Mouse (Mus musculus) stomach, embryonic 14.5 days (tissue): ENCODE data around the gene Mrpl43. TPM values are rescaled to one million over a fixed set of nuclear protein-coding genes. Genes with fewer than 3 reads are reported as not detected.

Experiments
- ATAC-seq: fragments of 200-750 bp; cut with Nextera tagmentation; 2 replicates; pipeline ENCODE4 v1.8.0; 2017; ENCODE audit warnings: low read depth, moderate TSS enrichment; ENCODE audit not compliant: insufficient number of reproducible peaks, insufficient read depth, low FRiP score
- H3K27ac ChIP-seq: fragments of 300-500 bp; sonication (generic); 2 replicates; pipeline ENCODE4 v1.5.1; 2014; ENCODE audit warnings: mild to moderate bottlenecking, low read length, moderate library complexity, mixed read lengths
- H3K27me3 ChIP-seq: fragments of 300-500 bp; sonication (generic); 2 replicates; pipeline ENCODE4 v1.6.1; 2014; ENCODE audit warnings: low read length, control low read depth, mixed read lengths; ENCODE audit not compliant: control insufficient read depth, insufficient read depth
- H3K36me3 ChIP-seq: fragments of 300-500 bp; sonication (generic); 2 replicates; pipeline ENCODE4 v1.6.1; 2014; ENCODE audit warnings: mild to moderate bottlenecking, control low read depth, low read length, moderate library complexity, mixed read lengths; ENCODE audit not compliant: control insufficient read depth, insufficient read depth
- H3K4me1 ChIP-seq: fragments of 300-500 bp; sonication (generic); 2 replicates; pipeline ENCODE4 v1.6.1; 2014; ENCODE audit warnings: low read length, control low read depth, mixed read lengths; ENCODE audit not compliant: control insufficient read depth, insufficient read depth
- H3K4me2 ChIP-seq: fragments of 300-500 bp; sonication (generic); replicated peaks from 2 replicates; pipeline ENCODE4 v1.6.1; 2014; ENCODE audit warnings: low read depth, low read length, control low read depth
- H3K4me3 ChIP-seq: fragments of 300-500 bp; sonication (generic); 2 replicates; pipeline ENCODE4 v1.5.1; 2014; ENCODE audit warnings: low read depth, low read length, control low read depth
- H3K9ac ChIP-seq: fragments of 300-500 bp; sonication (generic); replicated peaks from 2 replicates; pipeline ENCODE4 v1.6.1; 2014; ENCODE audit warnings: low read depth, mild to moderate bottlenecking, control low read depth, low read length, moderate library complexity, mixed read lengths
- H3K9me3 ChIP-seq: fragments of 300-500 bp; sonication (generic); 2 replicates; pipeline ENCODE4 v1.6.1; 2016; ENCODE audit warnings: low read depth, low read length, control low read depth; ENCODE audit not compliant: control insufficient read depth
- WGBS: fragments of 180-500 bp; shearing (Covaris S2); extraction: QIAGEN DNeasy Blood & Tissue Kit; methylation state at CpG from one replicate; pipeline ENCODE4 v1.1.7; 2014; 5-methylcytosine and 5-hydroxymethylcytosine counted together
- polyA plus RNA-seq: library from polyadenylated mRNA; unstranded; fragments of >200 nt; fragmentation: Nextera tagmentation; extraction: Ambion mirVana; gene quantifications from 2 replicates; pipeline ENCODE4 v1.2.1, GENCODE M21; 2014

The Mrpl43 gene
- polyA plus RNA-seq, 1 experiment from 2014 or later, result 60.4 TPM

GRCm38 (mm10) chr19:45015518-45016281 is 9.5 kb upstream of the Mrpl43 start:
- Histone ChIP-seq H3K27ac (peak overlapping the region; percentile 99), H3K36me3 (peaks cover 11% of the 10 kb centered on the region), H3K27me3 (no peaks in the 10 kb centered on the region), H3K9ac (peak overlapping the region; percentile 28), H3K4me1 (peaks cover 34% of the 10 kb centered on the region), H3K9me3 (no peaks in the 10 kb centered on the region), H3K4me3 (peak overlapping the region; percentile 87), H3K4me2 (peak overlapping the region; percentile 91)
- ATAC-seq, result no peak
- under 1% methylated on average over 34 of the region's 34 CpGs for WGBS

GRCm38 (mm10) chr19:45014981-45015402 is 8.8 kb upstream of the Mrpl43 start:
- WGBS, result 0% methylated on average over 25 of the region's 25 CpGs
- Histone ChIP-seq H3K4me3 (peak overlapping the region; percentile 87), H3K4me2 (peak overlapping the region; percentile 91), H3K36me3 (peaks cover 18% of the 10 kb centered on the region), H3K9ac (peak overlapping the region; percentile 28; the same call in 1 of the 2 replicates), H3K4me1 (peaks cover 27% of the 10 kb centered on the region), H3K27me3 (no peaks in the 10 kb centered on the region), H3K9me3 (no peaks in the 10 kb centered on the region), H3K27ac (peak overlapping the region; percentile 99)
- peak; percentile 8; the same call in 1 of the 2 replicates for ATAC-seq

GRCm38 (mm10) chr19:45014335-45014971 is 8.2 kb upstream of the Mrpl43 start, which contains the start of gene Lzts2:
Gene Lzts2, plus strand, starts transcription at chr19:45014414.
- Histone ChIP-seq H3K27ac (peak within 1 kb of the TSS; percentile 99), H3K4me2 (peak within 1 kb of the TSS; percentile 91), H3K9ac (peak within 1 kb of the TSS; percentile 28; the same call in 1 of the 2 replicates), H3K36me3 (peaks cover 22% of the 10 kb centered on the region), H3K27me3 (no peaks in the 10 kb centered on the region), H3K9me3 (no peaks in the 10 kb centered on the region), H3K4me1 (peaks cover 22% of the 10 kb centered on the region), H3K4me3 (peak within 1 kb of the TSS; percentile 87)
- 6% methylated on average over 10 of the region's 10 CpGs for WGBS
- ATAC-seq, result peak; percentile 29

GRCm38 (mm10) chr19:45013581-45014225 is 7.5 kb upstream of the Mrpl43 start:
- H3K27me3 ChIP-seq, result no peaks in the 10 kb centered on the region
- peaks cover 16% of the 10 kb centered on the region; the same call in 1 of the 2 replicates for H3K4me1 ChIP-seq
- 45% methylated on average over 6 of the region's 6 CpGs for WGBS
- peak overlapping the region; percentile 99; the same call in 1 of the 2 replicates for H3K27ac ChIP-seq
- no peak for ATAC-seq
- H3K9ac ChIP-seq, result no peak overlapping the region; the same call in 1 of the 2 replicates
- H3K4me3 ChIP-seq, result no peak overlapping the region
- peaks cover 26% of the 10 kb centered on the region for H3K36me3 ChIP-seq
- peak overlapping the region; percentile 91; the same call in 1 of the 2 replicates for H3K4me2 ChIP-seq
- no peaks in the 10 kb centered on the region for H3K9me3 ChIP-seq

- peaks cover 18% of the 10 kb centered on the region; the same call in 1 of the 2 replicates for H3K4me1 ChIP-seq
- H3K27ac ChIP-seq, result no peak overlapping the region
- peaks cover 29% of the 10 kb centered on the region for H3K36me3 ChIP-seq
- H3K9ac ChIP-seq, result no peak overlapping the region
- no peaks in the 10 kb centered on the region for H3K27me3 ChIP-seq
- no peak for ATAC-seq
- H3K4me2 ChIP-seq, result no peak overlapping the region
- H3K9me3 ChIP-seq, result no peaks in the 10 kb centered on the region
- H3K4me3 ChIP-seq, result no peak overlapping the region
- WGBS, result 33% methylated on average over 6 of the region's 6 CpGs
Observed at GRCm38 (mm10) chr19:45012636-45013035, 6.4 kb upstream of the Mrpl43 start.

- Histone ChIP-seq H3K36me3 (peaks cover 29% of the 10 kb centered on the region), H3K27ac (no peak overlapping the region), H3K4me3 (no peak overlapping the region), H3K27me3 (no peaks in the 10 kb centered on the region), H3K4me1 (peaks cover 22% of the 10 kb centered on the region; the same call in 1 of the 2 replicates), H3K4me2 (no peak overlapping the region), H3K9me3 (no peaks in the 10 kb centered on the region), H3K9ac (no peak overlapping the region)
- no peak for ATAC-seq
- WGBS, result 87% methylated on average over 8 of the region's 8 CpGs
Observed at GRCm38 (mm10) chr19:45012219-45012618, 6.0 kb upstream of the Mrpl43 start.

- Histone ChIP-seq H3K4me3 (no peak overlapping the region), H3K4me2 (no peak overlapping the region), H3K9ac (no peak overlapping the region), H3K27me3 (no peaks in the 10 kb centered on the region), H3K36me3 (peaks cover 29% of the 10 kb centered on the region), H3K9me3 (no peaks in the 10 kb centered on the region), H3K27ac (no peak overlapping the region), H3K4me1 (peaks cover 22% of the 10 kb centered on the region; the same call in 1 of the 2 replicates)
- ATAC-seq, result no peak
- 90% methylated on average over 4 of the region's 4 CpGs for WGBS
Observed at GRCm38 (mm10) chr19:45010646-45011045, 4.4 kb upstream of the Mrpl43 start.
